ENCODE assay signal across 8 mouse cellular contexts in the genomic region with DNA sequence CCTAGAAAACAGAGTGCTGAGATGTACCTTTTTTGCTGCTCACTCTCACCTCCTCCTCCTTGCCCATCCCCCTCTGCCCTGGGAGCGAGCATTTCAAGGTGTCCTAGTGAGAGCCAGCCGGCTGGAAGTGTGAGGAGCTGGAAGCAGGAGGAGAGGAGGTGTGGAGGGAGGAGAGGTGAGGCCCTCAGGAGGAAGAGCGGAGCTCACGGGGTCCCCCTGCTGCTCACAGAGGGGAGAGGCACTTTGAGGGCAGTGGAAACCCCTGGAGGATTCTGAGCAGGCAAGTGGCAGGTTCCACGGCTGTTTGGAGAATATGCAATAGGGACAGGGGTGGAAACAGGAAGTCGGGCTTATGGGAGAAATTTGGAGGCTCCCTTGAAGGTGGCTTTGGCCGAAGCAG. TPM values are rescaled to one million over a fixed set of nuclear protein-coding genes. Genes with fewer than 3 reads are reported as not detected.
DNase-seq lines count a peak whose midpoint lies in the region; ATAC-seq lines count a peak whose summit lies in the region.

No protein-coding gene starts in this region.

- no peak for ATAC-seq in inflammation-experienced regulatory T-cells, adult 6 months

- DNase-seq in gastrocnemius, postnatal 14 days = peak; percentile 11
- DNase-seq in gastrocnemius, postnatal 4 days (ENCODE audit: low spot score in 2 of 2) = no peak
- peak; percentile 69 for DNase-seq in B cell, adult 2 months
- DNase-seq in WW6 (ENCODE audit: low read depth, low spot score) = peak; percentile 47
- peak; percentile 46 to 52 for DNase-seq in heart, postnatal 10 days
- DNase-seq in lung, postnatal 10 days = peak; percentile 56
- peak; percentile 23 for DNase-seq in testis, postnatal 14 days (ENCODE audit: low spot score)

- intact Hi-C loops in gastrocnemius, postnatal 14 days (cut with DNase I; ENCODE audit: low total_unique reads) = loop anchor here (5.0 kb wide), 2 partner anchors 91 to 341 kb away; no protein-coding TSS in a partner anchor
- intact Hi-C loops in heart, postnatal 10 days (cut with DNase I) = loop anchor here (5.0 kb wide), 1 partner anchor 341 kb away; no protein-coding TSS in a partner anchor

RNA-seq across cellular contexts. Expression of a gene that starts 18.9 kb away (rescaled TPM):
- under 1 TPM; 0.20 to 0.39 TPM for total RNA-seq in gastrocnemius, postnatal 14 days (2021)
- under 1 TPM; 0.27 to 0.62 TPM for total RNA-seq in gastrocnemius, postnatal 4 days (2021)
- total RNA-seq in heart, postnatal 10 days (2021) = 1 to 10 TPM; 3.8 to 4.9 TPM
- polyA plus RNA-seq in inflammation-experienced regulatory T-cells, adult 6 months (2017; shearing (Covaris generic)) = under 1 TPM in 2 of 3 experiments, not detected in 1; 0.31 to 0.36 TPM

RNA-seq across cellular contexts. Expression of a gene that starts 30.1 kb away (rescaled TPM):
- 10 to 100 TPM; 13.6 to 14.5 TPM for total RNA-seq in gastrocnemius, postnatal 14 days (2021)
- total RNA-seq in gastrocnemius, postnatal 4 days (2021) = 10 to 100 TPM; 28.5 to 29.9 TPM
- total RNA-seq in heart, postnatal 10 days (2021) = 10 to 100 TPM; 24.9 to 25.9 TPM
- polyA plus RNA-seq in inflammation-experienced regulatory T-cells, adult 6 months (2017; shearing (Covaris generic)) = 1 to 10 TPM; 3.4 to 5.5 (median 5.4) TPM

RNA-seq across cellular contexts. Expression of a gene that starts 31.6 kb away (rescaled TPM):
- 10 to 100 TPM; 41.1 to 45.9 TPM for total RNA-seq in gastrocnemius, postnatal 14 days (2021)
- 10 to 100 TPM; 64.7 to 71.9 TPM for total RNA-seq in gastrocnemius, postnatal 4 days (2021)
- 10 to 100 TPM; 80.8 to 85.0 TPM for total RNA-seq in heart, postnatal 10 days (2021)
- 100 to 1,000 TPM; 542 to 558 (median 542) TPM for polyA plus RNA-seq in inflammation-experienced regulatory T-cells, adult 6 months (2017; shearing (Covaris generic))

RNA-seq across cellular contexts. Expression of a gene that starts 40.1 kb away (rescaled TPM):
- 100 to 1,000 TPM in 1 of 2 experiments, 10 to 100 TPM in 1; 76.9 to 163 TPM for total RNA-seq in gastrocnemius, postnatal 14 days (2021)
- total RNA-seq in gastrocnemius, postnatal 4 days (2021) = 100 to 1,000 TPM; 115 to 148 TPM
- total RNA-seq in heart, postnatal 10 days (2021) = 100 to 1,000 TPM; 146 to 154 TPM
- 100 to 1,000 TPM; 184 to 307 (median 297) TPM for polyA plus RNA-seq in inflammation-experienced regulatory T-cells, adult 6 months (2017; shearing (Covaris generic))

RNA-seq across cellular contexts. Expression of a gene that starts 47.4 kb away (rescaled TPM):
- total RNA-seq in gastrocnemius, postnatal 14 days (2021) = 10 to 100 TPM; 34.1 to 39.6 TPM
- 10 to 100 TPM; 48.2 to 53.3 TPM for total RNA-seq in gastrocnemius, postnatal 4 days (2021)
- total RNA-seq in heart, postnatal 10 days (2021) = 10 to 100 TPM; 48.7 TPM
- 100 to 1,000 TPM; 206 to 224 (median 212) TPM for polyA plus RNA-seq in inflammation-experienced regulatory T-cells, adult 6 months (2017; shearing (Covaris generic))

Comparison
In these comparisons a context has a peak if more than half of its experiments do, and no peak if none do; other contexts are left out.
1. DNase-seq: peak in gastrocnemius, postnatal 14 days (single experiment), B cell, adult 2 months (2 of 2), WW6 (single experiment), heart, postnatal 10 days (2 of 2), lung, postnatal 10 days (single experiment) and testis, postnatal 14 days (single experiment); none in gastrocnemius, postnatal 4 days (0 of 2).